Mouse (Mus musculus) cerebellum, adult (tissue): ENCODE results near the gene Cidec.

ENCODE experiments used
- ATAC-seq: cut with Nextera tagmentation; 2 replicates; pipeline ENCODE4 v1.9.2; 2017; ENCODE audit warnings: mild to moderate bottlenecking, moderate library complexity, mixed read lengths; ENCODE audit not compliant: insufficient number of reproducible peaks, low FRiP score, low TSS enrichment

The Cidec gene

DNA sequence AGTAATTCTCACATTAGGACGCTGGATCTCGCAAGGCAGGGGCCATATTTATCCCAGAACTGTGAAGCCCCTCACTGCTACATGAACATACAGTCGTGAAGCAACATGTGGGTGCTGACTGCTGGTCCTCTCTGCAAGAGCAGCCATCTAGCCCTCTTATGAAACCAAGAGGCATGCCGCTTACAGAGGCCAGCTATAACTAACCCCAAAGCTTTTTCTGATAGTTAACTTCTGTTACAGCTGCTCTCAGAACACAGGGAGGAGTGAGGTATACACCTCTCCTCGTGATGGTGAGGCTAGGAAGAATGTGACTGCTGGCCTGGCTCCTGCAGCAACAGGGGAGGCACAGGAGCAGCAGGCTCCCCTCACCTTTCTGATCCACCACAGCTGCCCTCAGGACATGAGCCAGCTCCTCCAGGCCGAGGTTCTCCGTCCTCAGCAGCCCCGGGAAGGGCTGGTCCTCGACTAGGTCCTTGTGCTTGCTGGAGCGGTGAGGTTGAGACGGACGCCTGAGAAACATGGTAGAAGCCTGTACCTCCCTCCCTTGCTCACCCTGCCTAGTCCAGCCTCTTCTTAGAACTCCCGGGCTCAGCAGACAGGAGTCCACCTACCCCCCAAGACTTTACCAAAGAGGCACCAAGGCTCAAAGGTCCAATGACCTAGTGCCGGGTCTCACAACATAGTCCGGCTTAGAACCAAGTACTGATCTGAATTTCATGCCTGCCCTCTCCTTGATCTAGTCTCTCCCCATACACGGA, 16.9 kb downstream of the Cidec start:
- peak; percentile 36; the same call in 1 of the 2 replicates for ATAC-seq

GRCm38 (mm10) chr6:113416416-113416815, 19.1 kb downstream of the Cidec start:
- no peak for ATAC-seq

DNA sequence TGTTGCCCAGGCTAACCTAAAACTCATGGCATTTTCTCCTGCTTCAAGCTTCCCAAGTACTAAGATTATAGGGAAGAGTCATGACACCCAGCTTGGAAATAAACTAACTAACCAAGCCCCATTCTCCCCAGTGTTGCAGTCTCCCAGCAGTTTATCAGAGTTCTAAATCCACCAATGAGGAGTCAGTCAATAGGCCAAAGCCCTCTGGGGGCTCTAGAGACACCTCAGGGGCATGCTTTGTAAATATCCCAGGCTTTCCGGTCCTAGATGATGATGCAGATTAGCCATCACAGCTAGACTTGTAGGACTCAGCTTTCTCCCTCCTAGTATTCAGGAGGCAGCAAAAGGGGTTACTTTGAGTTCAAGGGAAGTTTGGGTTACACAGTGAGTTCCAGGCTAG, 25.6 kb downstream of the Cidec start:
- no peak for ATAC-seq

DNA sequence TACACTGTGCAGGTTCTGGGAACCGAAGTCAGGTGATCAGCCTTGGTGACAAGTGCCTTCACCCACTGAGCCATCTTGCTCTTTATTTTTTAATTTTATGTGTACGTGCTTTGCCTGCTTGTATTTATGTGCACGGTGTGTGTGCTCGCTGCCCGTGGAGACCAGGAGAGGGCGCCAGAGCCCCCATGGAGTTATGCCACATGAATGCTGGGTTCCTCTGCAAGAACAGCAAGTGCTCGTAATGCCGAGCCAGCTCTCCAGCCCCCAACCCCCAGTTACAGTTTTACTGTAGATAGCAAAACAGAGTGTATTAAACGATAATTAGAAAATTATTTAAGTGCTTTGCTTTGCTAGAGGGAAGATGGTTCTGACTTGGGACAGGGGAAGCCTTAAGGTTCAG, 28.9 kb downstream of the Cidec start:
- no peak for ATAC-seq

DNA sequence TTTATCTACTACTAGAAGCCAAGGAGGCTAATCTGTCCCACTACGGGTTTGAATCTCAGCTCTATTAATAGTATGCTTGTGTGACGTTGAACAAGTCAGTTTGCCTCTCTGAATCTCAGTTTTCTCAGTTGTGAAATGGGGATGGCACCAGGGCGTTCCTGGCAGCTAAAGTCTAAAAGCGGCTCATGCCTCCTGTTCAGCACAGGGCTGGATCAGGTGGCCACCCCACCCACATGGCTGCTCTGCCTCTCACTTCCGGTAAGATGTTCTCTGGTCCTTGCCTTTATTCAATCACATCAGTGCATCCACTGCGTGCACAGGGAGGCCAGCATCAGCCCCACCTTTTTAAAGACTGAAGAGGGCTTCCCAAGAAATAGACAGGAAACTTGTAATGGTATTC, 30.1 kb downstream of the Cidec start:
- no peak for ATAC-seq

DNA sequence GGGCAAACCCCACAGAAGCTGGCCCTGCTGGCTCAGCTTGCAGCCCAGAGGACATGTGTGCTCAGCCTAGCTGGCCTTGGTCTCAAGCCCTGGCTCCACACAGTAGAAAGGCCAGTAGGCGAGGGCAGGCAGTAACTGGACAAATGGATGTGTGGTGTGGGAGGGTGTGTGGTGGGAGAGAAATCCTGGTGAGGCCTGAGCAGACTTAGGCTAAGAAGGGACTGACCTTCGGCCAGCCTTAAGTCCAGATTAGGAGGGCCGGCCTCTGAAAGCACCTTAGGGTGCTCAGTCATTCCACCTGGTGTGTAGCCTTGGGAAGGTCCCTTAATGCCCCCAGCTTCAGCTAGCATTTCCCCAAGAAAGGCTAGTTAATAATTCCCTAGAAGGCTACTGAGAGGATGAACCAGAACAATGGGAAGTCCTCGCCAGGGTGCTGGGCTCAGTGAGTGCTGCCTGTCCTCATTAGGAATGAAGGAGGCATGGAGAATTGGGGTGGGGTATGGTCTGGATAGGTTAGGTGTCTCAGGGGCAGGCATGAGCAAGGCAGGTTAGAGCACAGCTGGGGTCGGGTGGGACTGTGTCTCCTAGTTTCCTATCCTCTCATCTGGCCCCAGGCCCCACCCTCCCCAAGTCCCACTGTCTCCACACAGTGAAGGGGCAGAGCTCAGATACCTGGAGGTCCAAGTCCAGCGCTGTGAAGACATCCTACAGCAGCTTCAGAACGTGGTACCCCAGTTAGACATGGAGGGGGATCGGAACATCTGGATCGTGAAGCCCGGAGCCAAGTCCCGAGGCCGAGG, 30.7 kb downstream of the Cidec start:
- ATAC-seq: no peak

DNA sequence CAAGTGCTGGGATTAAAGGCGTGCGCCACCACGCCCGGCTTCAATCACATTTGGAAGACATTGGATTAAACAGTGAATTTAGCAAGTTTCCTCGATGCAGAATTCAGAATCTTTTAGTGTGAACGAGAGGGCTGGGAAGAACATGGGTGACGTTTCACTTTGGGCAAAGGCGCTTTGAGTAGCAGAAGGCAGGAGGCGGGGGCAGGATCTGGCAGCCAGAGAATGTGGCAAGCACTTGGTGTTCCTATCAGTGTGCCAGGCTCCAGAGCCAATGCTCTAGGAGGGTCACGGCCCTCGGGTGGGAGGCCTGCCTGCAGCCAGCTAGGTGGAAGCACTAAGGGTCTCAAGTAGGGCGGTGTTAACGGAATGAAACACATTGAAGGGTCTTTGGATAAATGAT, 33.5 kb downstream of the Cidec start:
- ATAC-seq: no peak

GRCm38 (mm10) chr6:113396270-113397030, 39.1 kb downstream of the Cidec start:
- ATAC-seq: no peak

- ATAC-seq: no peak
Measured at GRCm38 (mm10) chr6:113395501-113395900, 40.1 kb downstream of the Cidec start.

- no peak for ATAC-seq
Measured at GRCm38 (mm10) chr6:113394811-113395210, 40.7 kb downstream of the Cidec start.

DNA sequence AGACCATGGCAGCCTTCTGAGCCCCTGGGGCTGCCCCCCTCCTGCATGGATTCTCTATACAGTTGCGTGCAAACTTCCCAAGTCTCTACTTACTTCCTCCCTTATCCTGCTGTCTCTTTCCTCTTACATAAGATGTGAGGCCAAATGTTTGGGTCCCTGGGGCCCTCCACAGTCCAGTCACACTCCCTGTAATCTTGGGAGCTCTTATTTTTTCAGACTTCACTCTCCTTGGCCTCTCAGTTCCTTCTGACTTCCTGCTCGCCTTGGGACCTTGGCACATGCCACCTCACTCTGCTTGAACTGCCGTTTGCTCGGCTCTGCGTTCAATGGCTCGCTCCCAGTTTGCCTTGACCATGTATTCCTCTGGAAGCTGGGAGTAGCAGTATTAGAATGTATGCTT, 41.6 kb downstream of the Cidec start:
- ATAC-seq: no peak

DNA sequence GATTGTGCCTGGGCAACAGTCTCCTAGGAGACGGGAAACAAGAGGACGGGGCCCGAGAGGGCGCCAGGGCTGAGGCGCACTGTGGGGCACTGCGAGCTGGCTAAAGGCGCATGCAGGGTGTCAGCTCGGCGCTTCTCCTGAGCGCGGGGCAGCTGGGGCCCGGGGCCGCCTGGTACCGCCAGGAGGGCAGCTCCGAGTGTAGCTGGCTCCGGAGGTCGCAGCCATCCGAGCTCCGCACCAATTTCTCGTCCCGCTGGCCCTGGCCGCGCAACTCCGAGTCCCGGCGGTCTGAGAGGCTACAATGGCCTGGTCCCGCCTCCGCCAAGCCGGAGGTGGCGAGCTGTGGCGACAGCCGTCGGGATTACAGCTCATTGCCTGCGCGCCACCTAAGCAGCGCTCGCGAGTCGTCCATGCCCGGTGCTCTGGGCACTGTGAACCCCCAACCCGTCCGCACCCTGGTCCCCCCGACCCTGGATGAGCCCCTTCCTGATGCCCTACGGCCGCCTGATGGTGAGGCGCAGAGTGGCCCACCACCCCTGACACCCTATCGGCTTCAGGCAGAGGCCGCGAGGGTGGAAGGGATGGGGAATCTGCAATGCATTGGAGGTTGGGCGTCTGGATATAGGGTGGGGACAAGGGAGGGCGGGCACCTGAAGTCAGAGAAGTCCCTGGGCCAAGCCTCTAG, 43.0 kb downstream of the Cidec start:
- ATAC-seq: peak; percentile 50; the same call in 1 of the 2 replicates

GRCm38 (mm10) chr6:113392015-113392386, 43.6 kb downstream of the Cidec start:
- ATAC-seq: 0 out of 2 replicates have a peak, but pooled peaks have one; percentile 31

DNA sequence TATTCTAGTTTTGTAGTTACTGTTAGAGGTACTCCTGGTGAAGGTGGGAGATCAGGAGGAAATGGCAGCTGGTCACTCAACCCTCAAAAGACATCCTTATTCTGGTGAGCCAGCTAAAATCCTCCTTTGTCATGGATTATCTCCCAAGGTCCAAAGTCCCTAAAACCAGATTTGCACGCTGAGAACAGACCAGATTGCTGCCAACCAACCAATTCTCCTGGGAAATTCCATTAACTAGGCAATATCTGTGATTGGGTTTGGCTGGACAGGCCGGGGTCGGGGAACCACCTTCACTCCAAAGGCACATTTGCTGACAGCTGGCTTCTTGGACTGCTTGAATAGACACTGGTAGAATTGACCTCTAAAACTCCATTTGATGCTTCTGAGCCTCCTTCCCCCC, 44.8 kb downstream of the Cidec start:
- no peak for ATAC-seq

GRCm38 (mm10) chr6:113388960-113389359, 46.6 kb downstream of the Cidec start, which contains the start of gene Ttll3:
Gene Ttll3, plus strand, starts transcription at chr6:113389260.
- ATAC-seq: no peak

- no peak for ATAC-seq
Measured at GRCm38 (mm10) chr6:113386025-113386424, 49.5 kb downstream of the Cidec start.

GRCm38 (mm10) chr6:113385160-113385714, 50.3 kb downstream of the Cidec start:
- no peak for ATAC-seq

DNA sequence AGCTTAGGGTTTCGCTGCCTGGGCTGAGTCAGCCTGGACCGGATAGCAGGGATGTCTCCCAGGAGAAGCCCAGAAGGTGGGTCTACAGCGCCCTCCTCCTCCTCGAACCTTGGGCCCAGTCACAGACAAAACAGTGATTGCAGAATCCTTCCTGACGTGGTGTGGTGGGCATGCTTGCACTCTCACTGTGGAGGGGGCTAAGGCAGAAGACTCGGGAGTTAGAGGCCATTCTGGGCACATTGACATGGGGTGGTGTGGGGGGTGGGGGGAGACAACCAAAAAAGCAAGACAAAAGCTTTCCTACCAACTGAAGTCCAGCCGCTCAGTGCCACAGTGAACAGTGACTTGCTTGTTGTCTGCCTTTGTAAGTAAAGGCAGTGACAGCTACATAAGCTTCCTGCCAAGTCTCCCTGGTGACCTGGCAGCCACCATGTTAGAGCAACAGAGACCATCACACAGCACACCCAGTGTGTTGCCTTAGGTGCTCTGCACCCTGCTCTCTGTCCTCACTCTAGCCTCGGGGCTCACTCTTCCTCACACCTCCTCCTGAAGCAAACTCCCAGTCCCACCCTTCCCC, 51.1 kb downstream of the Cidec start:
- no peak for ATAC-seq

- no peak for ATAC-seq
Measured at GRCm38 (mm10) chr6:113380480-113380879, 55.1 kb downstream of the Cidec start.

DNA sequence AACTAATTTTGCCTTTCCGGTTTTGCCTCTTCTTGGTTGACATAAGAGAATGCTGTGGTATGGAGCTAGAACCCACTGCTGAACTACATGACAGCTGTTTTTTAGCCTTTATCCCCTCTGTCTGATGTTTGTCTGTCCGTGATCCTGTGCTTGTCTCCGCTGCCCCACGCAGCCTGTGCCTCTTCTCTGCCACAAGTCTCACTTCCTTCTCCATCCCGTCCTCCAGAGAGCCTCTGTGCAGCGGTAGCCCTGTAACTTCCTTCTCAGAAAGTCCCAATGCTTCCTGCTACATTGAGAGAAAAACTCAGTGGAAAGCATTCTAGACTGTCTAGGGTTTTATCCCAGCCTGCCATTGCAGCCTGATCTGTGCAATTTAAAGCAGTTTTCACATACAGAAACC, 56.3 kb downstream of the Cidec start:
- no peak for ATAC-seq
